Comparison of ENCODE assay signal across 10 mouse cellular contexts in genomic region chr11:45921480-45921898, GRCm38 (mm10). TPM values are rescaled to one million over a fixed set of nuclear protein-coding genes. Genes with fewer than 3 reads are reported as not detected.
A peak's percentile ranks its signal among the peaks of the same experiment; 100 is the strongest.
DNase-seq lines count a peak whose midpoint lies in the region; ATAC-seq and TF ChIP-seq lines count a peak whose summit lies in the region.
"Had no signal": no experiment of that assay in that cellular context is flagged by ENCODE, and none has a peak within 500 bp of the region (broad histone marks: within the 10 kb centered on the region; RNA-seq: fewer than 3 reads in every experiment).

No protein-coding gene starts in this region.

- H3K27ac ChIP-seq in kidney, postnatal 0 days: no peak overlapping the region
- H3K27ac ChIP-seq in kidney, adult 2 months (ENCODE audit: insufficient read depth, low read depth, low read length): no peak overlapping the region
- H3K27ac ChIP-seq in hindbrain, embryonic 13.5 days: peak overlapping the region; percentile 83

- no peak for TF ChIP-seq CTCF in kidney, postnatal 0 days (IDR thresholded peaks at IDR 0.05; ENCODE audit: low read depth)
- no peak for TF ChIP-seq CTCF in kidney, adult 2 months (conservative IDR thresholded peaks at IDR 0.05; ENCODE audit: insufficient read depth, insufficient read length, low read depth, low read length)

- no peak overlapping the region for H3K4me3 ChIP-seq in kidney, postnatal 0 days (replicated peaks; ENCODE audit: low read depth, low read length)
- no peak overlapping the region for H3K4me3 ChIP-seq in kidney, adult 2 months (ENCODE audit: insufficient read depth, low read depth, low read length)
- no peak overlapping the region for H3K4me3 ChIP-seq in hindbrain, embryonic 13.5 days

- H3K9ac ChIP-seq in kidney, postnatal 0 days (ENCODE audit: low read depth, low read length): peak overlapping the region; percentile 19; the same call in 1 of the 2 replicates
- peak overlapping the region; percentile 60 for H3K9ac ChIP-seq in hindbrain, embryonic 13.5 days

- DNase-seq in kidney, postnatal 0 days (ENCODE audit: low spot score): no peak
- no peak for DNase-seq in kidney, adult 2 months
- DNase-seq in mesoderm, embryonic 11.5 days (ENCODE audit: low read depth, low spot score): peak; percentile 35
- no peak for DNase-seq in thymus, postnatal 36 days
- DNase-seq in urinary bladder, postnatal 36 days (ENCODE audit: low spot score in 2 of 2): no peak
- DNase-seq: kidney, postnatal 10 days had no signal

- no peaks in the 10 kb centered on the region for H3K27me3 ChIP-seq in kidney, postnatal 0 days (ENCODE audit: insufficient read depth, low read length)
- no peaks in the 10 kb centered on the region for H3K27me3 ChIP-seq in kidney, adult 2 months (replicated peaks; ENCODE audit: control insufficient read depth, insufficient read depth, low read length)
- no peaks in the 10 kb centered on the region for H3K27me3 ChIP-seq in hindbrain, embryonic 13.5 days

- no peak for ATAC-seq in kidney, postnatal 0 days (replicated peaks; ENCODE audit: low FRiP score, low read depth)
- peak; percentile 43; the same call in 1 of the 2 replicates for ATAC-seq in hindbrain, embryonic 13.5 days (ENCODE audit: low FRiP score)
- no peak for ATAC-seq in erythroid progenitor cell, adult 5-6 weeks (replicated peaks; ENCODE audit: low FRiP score, poor library complexity, severe bottlenecking)
- no peak for ATAC-seq in megakaryocyte-erythroid progenitor cell, adult 5-6 weeks (replicated peaks; ENCODE audit: low FRiP score, low TSS enrichment, poor library complexity, severe bottlenecking)

- TF ChIP-seq POLR2A in kidney, adult 2 months (IDR thresholded peaks at IDR 0.05; ENCODE audit: low read depth, low read length): no peak

- peak overlapping the region; percentile 11; the same call in 1 of the 2 replicates for H3K4me2 ChIP-seq in kidney, postnatal 0 days (ENCODE audit: low read length)
- peak overlapping the region; percentile 44 for H3K4me2 ChIP-seq in hindbrain, embryonic 13.5 days

- no peaks in the 10 kb centered on the region for H3K36me3 ChIP-seq in kidney, postnatal 0 days (ENCODE audit: insufficient read depth, low read length)
- no peaks in the 10 kb centered on the region for H3K36me3 ChIP-seq in kidney, adult 2 months (ENCODE audit: control insufficient read depth, insufficient read depth, low read length)
- H3K36me3 ChIP-seq in hindbrain, embryonic 13.5 days: no peaks in the 10 kb centered on the region

- 0 out of 2 replicates have a peak, but pooled peaks cover 3% of the 10 kb centered on the region for H3K4me1 ChIP-seq in kidney, postnatal 0 days (replicated peaks; ENCODE audit: insufficient read depth, low read length)
- H3K4me1 ChIP-seq in kidney, adult 2 months (ENCODE audit: control insufficient read depth, insufficient read depth, low read length): no peaks in the 10 kb centered on the region
- H3K4me1 ChIP-seq in hindbrain, embryonic 13.5 days (replicated peaks): peaks cover 27% of the 10 kb centered on the region

- H3K9me3 ChIP-seq in kidney, postnatal 0 days (replicated peaks; ENCODE audit: low read length): no peaks in the 10 kb centered on the region
- no peaks in the 10 kb centered on the region for H3K9me3 ChIP-seq in hindbrain, embryonic 13.5 days

- 11% methylated on average over 10 of the region's 10 CpGs for WGBS in kidney, postnatal 0 days
- WGBS in kidney, adult 2 months: 22% methylated on average over 10 of the region's 10 CpGs
- WGBS in hindbrain, embryonic 13.5 days: 4% methylated on average over 10 of the region's 10 CpGs

RNA-seq across cellular contexts. Expression of gene Lsm11, which starts 23.2 kb away (rescaled TPM):
- 4.1 and 4.3 TPM in 2 replicates for polyA plus RNA-seq in kidney, postnatal 0 days (2015; fragmentation: Nextera tagmentation; extraction: Ambion mirVana)
- polyA plus RNA-seq in kidney, adult 2 months (2012; rRNA removed): 2.1 TPM in 2 replicates
- 15.1 and 15.8 TPM in 2 replicates for polyA plus RNA-seq in hindbrain, embryonic 13.5 days (2015; fragmentation: Nextera tagmentation; extraction: Ambion mirVana)
- total RNA-seq in erythroid progenitor cell, adult 5-6 weeks (2015; ENCODE audit: low replicate concordance): 0.42 and 0.72 TPM in 2 replicates
- total RNA-seq in erythroid progenitor cell, adult 5-6 weeks (2017; ENCODE audit: low replicate concordance): 1.3 and 1.6 TPM in 2 replicates
- 3.6 and 4.4 TPM in 2 replicates for total RNA-seq in megakaryocyte-erythroid progenitor cell, adult 5-6 weeks (2014; fragmentation: Nextera tagmentation)
- total RNA-seq in megakaryocyte-erythroid progenitor cell, adult 5-6 weeks (2017): 2.3 and 6.4 TPM in 2 replicates

RNA-seq across cellular contexts. Expression of gene Thg1l, which starts 33.8 kb away (rescaled TPM):
- polyA plus RNA-seq in kidney, postnatal 0 days (2015; fragmentation: Nextera tagmentation; extraction: Ambion mirVana): 12.1 and 12.4 TPM in 2 replicates
- polyA plus RNA-seq in kidney, adult 2 months (2012; rRNA removed): 4.8 and 7.9 TPM in 2 replicates
- 10.4 and 12.0 TPM in 2 replicates for polyA plus RNA-seq in hindbrain, embryonic 13.5 days (2015; fragmentation: Nextera tagmentation; extraction: Ambion mirVana)
- 1.4 and 1.7 TPM in 2 replicates for total RNA-seq in erythroid progenitor cell, adult 5-6 weeks (2015; ENCODE audit: low replicate concordance)
- total RNA-seq in erythroid progenitor cell, adult 5-6 weeks (2017; ENCODE audit: low replicate concordance): 1.4 and 1.5 TPM in 2 replicates
- 25.1 and 33.2 TPM in 2 replicates for total RNA-seq in megakaryocyte-erythroid progenitor cell, adult 5-6 weeks (2014; fragmentation: Nextera tagmentation)
- 43.7 and 54.6 TPM in 2 replicates for total RNA-seq in megakaryocyte-erythroid progenitor cell, adult 5-6 weeks (2017)

RNA-seq across cellular contexts. Expression of gene Sox30, which starts 58.6 kb away (rescaled TPM):
- polyA plus RNA-seq in kidney, postnatal 0 days (2015; fragmentation: Nextera tagmentation; extraction: Ambion mirVana): 0.18 and 0.26 TPM in 2 replicates
- polyA plus RNA-seq in kidney, adult 2 months (2012; rRNA removed): 0.05 and 0.11 TPM in 2 replicates
- 0.10 and 0.17 TPM in 2 replicates for polyA plus RNA-seq in hindbrain, embryonic 13.5 days (2015; fragmentation: Nextera tagmentation; extraction: Ambion mirVana)
- not detected in 2 replicates for total RNA-seq in erythroid progenitor cell, adult 5-6 weeks (2015; ENCODE audit: low replicate concordance)
- not detected in 2 replicates for total RNA-seq in erythroid progenitor cell, adult 5-6 weeks (2017; ENCODE audit: low replicate concordance)
- total RNA-seq in megakaryocyte-erythroid progenitor cell, adult 5-6 weeks (2014; fragmentation: Nextera tagmentation): not detected in 2 replicates
- not detected in 2 replicates for total RNA-seq in megakaryocyte-erythroid progenitor cell, adult 5-6 weeks (2017)
- total RNA-seq: MEL had no signal
